Mouse (Mus musculus) duodenum, adult 2 months (tissue): ENCODE results near the gene Gm49673. TPM values are rescaled to one million over a fixed set of nuclear protein-coding genes. Genes with fewer than 3 reads are reported as not detected.

ENCODE experiments used
- polyA plus RNA-seq: library from polyadenylated mRNA; depleted of rRNA; stranded (reverse); fragments of >200 nt; gene quantifications from 2 replicates; pipeline ENCODE4 v1.2.3, GENCODE M21; 2012; ENCODE audit warnings: low replicate concordance; rRNA removed

Gene Gm49673
- 2.6 and 3.6 TPM in 2 replicates for polyA plus RNA-seq

DNA sequence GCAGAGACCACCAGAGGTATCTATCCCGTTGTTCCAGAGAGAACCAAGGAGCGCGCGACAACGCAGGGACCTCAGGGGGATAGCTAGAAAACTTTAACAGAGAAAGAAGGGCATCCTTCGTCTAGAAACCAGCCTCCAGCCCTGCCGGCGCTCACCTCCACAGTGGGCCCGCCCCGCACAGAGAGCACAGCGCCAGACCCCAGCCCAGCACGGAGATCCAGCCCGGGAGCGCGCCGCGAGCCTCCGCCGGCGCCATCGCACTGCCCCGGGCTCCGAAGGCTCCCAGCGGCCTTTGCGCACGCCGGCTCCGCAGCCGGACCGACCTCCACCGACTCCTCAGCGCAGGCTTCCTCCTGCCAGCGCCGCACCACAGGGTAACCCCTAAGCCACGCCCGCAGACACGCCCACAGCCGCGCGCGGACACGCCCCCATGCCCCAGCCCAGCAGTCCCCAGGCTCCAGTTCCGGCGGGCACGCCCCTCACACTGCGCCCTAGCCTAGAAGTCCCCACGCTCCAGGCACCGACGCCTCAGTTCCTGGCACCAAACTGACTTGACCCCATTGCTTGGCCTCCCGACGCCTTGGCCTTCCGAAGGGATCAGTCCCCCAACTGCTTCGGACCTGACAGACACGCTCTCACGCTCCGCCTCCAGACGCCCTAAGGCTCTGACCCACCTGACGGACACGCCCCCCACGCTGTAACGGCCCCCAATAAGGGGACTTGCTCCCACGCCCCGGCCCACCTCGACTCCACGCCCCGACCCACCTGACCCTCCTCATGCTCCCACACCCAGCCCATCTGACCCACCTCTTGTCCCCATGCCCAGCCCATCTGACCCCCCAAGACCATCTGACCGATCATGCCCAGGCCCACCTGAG lies at the start of gene Gm49673, which contains the start of gene Rnaset2a:
Gm49673 (minus strand) TSS at position 350 of the 878 bp plus-strand sequence.
Rnaset2a (minus strand) TSS at position 659 of the 878 bp plus-strand sequence.

GRCm38 (mm10) chr17:8164701-8165607 lies 17.4 kb upstream of the Gm49673 start, which contains the start of gene Fgfr1op:
Gene Fgfr1op, plus strand, starts transcription at chr17:8165501.

Other genes with a start within 250 kb of the Gm49673 start
- gene Tagap, start 221.8 kb downstream of the Gm49673 start, polyA plus RNA-seq, result 0.16 and 0.60 TPM in 2 replicates
- 137 and 179 TPM in 2 replicates for gene Rsph3a, start 202.2 kb downstream of the Gm49673 start, polyA plus RNA-seq
- gene Rnaset2a, start 309 bp upstream of the Gm49673 start, polyA plus RNA-seq, result 27.6 and 52.0 TPM in 2 replicates
- 0.14 and 0.18 TPM in 2 replicates for gene Fgfr1op, start 17.7 kb upstream of the Gm49673 start, polyA plus RNA-seq
- 0.35 and 0.68 TPM in 2 replicates for gene Ccr6, start 88.3 kb upstream of the Gm49673 start, polyA plus RNA-seq
- 30.1 and 51.7 TPM in 2 replicates for gene Mpc1, start 135.1 kb upstream of the Gm49673 start, polyA plus RNA-seq
- 120 and 179 TPM in 2 replicates for gene Sft2d1, start 163.3 kb upstream of the Gm49673 start, polyA plus RNA-seq
- gene Prr18, start 189.7 kb upstream of the Gm49673 start, polyA plus RNA-seq, result 0.60 and 1.4 TPM in 2 replicates
- not detected in 2 replicates for gene T2, start 208.2 kb upstream of the Gm49673 start, polyA plus RNA-seq